Comparison of ENCODE assay signal across 27 mouse cellular contexts in genomic region chr16:11040603-11041002, GRCm38 (mm10). TPM values are rescaled to one million over a fixed set of nuclear protein-coding genes. Genes with fewer than 3 reads are reported as not detected.
DNase-seq lines count a peak whose midpoint lies in the region; ATAC-seq and TF ChIP-seq lines count a peak whose summit lies in the region.
"Had no signal": no experiment of that assay in that cellular context is flagged by ENCODE, and none has a peak within 500 bp of the region (broad histone marks: within the 10 kb centered on the region; RNA-seq: fewer than 3 reads in every experiment).

No protein-coding gene starts in this region.

- DNase-seq in hindbrain, embryonic 11.5 days (ENCODE audit: low spot score): peak; percentile 22
- no peak for DNase-seq in hindbrain, postnatal 0 days (ENCODE audit: low spot score)
- no peak for DNase-seq in CH12.LX (ENCODE audit: extremely low read depth)
- DNase-seq in thymus, postnatal 36 days: no peak
- DNase-seq: adrenal gland, adult 8-10 months; adrenal gland, postnatal 14 days; adrenal gland, postnatal 36 days; cerebellum, adult 11 months; cerebellum, adult 18-20 months; cerebellum, adult 8-10 months; cerebellum, adult 9-11 months; cerebellum, postnatal 14 days; cerebellum, postnatal 36 days; embryo, embryonic 11 days had no signal

- dilution Hi-C loops in CH12.LX (cut with MboI; ENCODE audit: extremely low pct_ligation_motif_present, extremely low pct_unique_long_range_greater_than_20kb, low sequenced_read_pairs): no loop called here

- no peaks in the 10 kb centered on the region for H3K27me3 ChIP-seq in hindbrain, embryonic 11.5 days (ENCODE audit: control insufficient read depth, insufficient read depth, low read length)
- no peaks in the 10 kb centered on the region for H3K27me3 ChIP-seq in hindbrain, postnatal 0 days (ENCODE audit: insufficient read depth, low read length)
- H3K27me3 ChIP-seq in neural tube, embryonic 12.5 days (replicated peaks): no peaks in the 10 kb centered on the region
- no peaks in the 10 kb centered on the region for H3K27me3 ChIP-seq in neural tube, embryonic 15.5 days (replicated peaks)
- no peaks in the 10 kb centered on the region for H3K27me3 ChIP-seq in CH12.LX (replicated peaks)
- H3K27me3 ChIP-seq: embryonic facial prominence, embryonic 13.5 days; embryonic facial prominence, embryonic 15.5 days; forebrain, embryonic 12.5 days; Patski had no signal

- 0 out of 2 replicates have a peak, but pooled peaks have one; percentile 35 for ATAC-seq in hindbrain, embryonic 11.5 days (ENCODE audit: low FRiP score)
- ATAC-seq in hindbrain, postnatal 0 days: no peak
- 0 out of 2 replicates have a peak, but pooled peaks have one; percentile 70 for ATAC-seq in neural tube, embryonic 12.5 days (ENCODE audit: low FRiP score, low read depth)
- ATAC-seq in neural tube, embryonic 15.5 days (ENCODE audit: low FRiP score): no peak
- ATAC-seq: activated CD4-positive, CD25-positive, alpha-beta regulatory T cell, adult 4 months; forebrain, embryonic 14.5 days; forebrain, embryonic 16.5 days; Patski had no signal

- 79% methylated on average over 2 of the region's 2 CpGs for WGBS in hindbrain, embryonic 11.5 days
- WGBS in hindbrain, postnatal 0 days: 57% methylated on average over 2 of the region's 2 CpGs
- 60% methylated on average over 2 of the region's 2 CpGs for WGBS in neural tube, embryonic 12.5 days
- WGBS in neural tube, embryonic 15.5 days: 49% methylated on average over 2 of the region's 2 CpGs
- WGBS in bone marrow, adult 2 months: 70% methylated on average over 2 of the region's 2 CpGs

- H3K36me3 ChIP-seq in hindbrain, embryonic 11.5 days (ENCODE audit: control insufficient read depth, insufficient read depth, low read length): no peaks in the 10 kb centered on the region
- H3K36me3 ChIP-seq in hindbrain, postnatal 0 days (ENCODE audit: insufficient read depth, low read length): no peaks in the 10 kb centered on the region
- H3K36me3 ChIP-seq in neural tube, embryonic 12.5 days: no peaks in the 10 kb centered on the region
- no peaks in the 10 kb centered on the region for H3K36me3 ChIP-seq in neural tube, embryonic 15.5 days
- H3K36me3 ChIP-seq in CH12.LX (replicated peaks in 1 of 2; ENCODE audit: control insufficient read depth in 1 of 2, insufficient read depth in 1 of 2, low read length in 1 of 2): no peaks in the 10 kb centered on the region
- H3K36me3 ChIP-seq: embryonic facial prominence, embryonic 13.5 days; embryonic facial prominence, embryonic 15.5 days; forebrain, embryonic 10.5 days; forebrain, embryonic 12.5 days; G1E had no signal

- no peak overlapping the region for H3K4me2 ChIP-seq in hindbrain, embryonic 11.5 days (replicated peaks; ENCODE audit: low read depth, low read length)
- no peak overlapping the region for H3K4me2 ChIP-seq in hindbrain, postnatal 0 days (ENCODE audit: low read depth, low read length)
- H3K4me2 ChIP-seq in neural tube, embryonic 12.5 days (replicated peaks): no peak overlapping the region
- no peak overlapping the region for H3K4me2 ChIP-seq in neural tube, embryonic 15.5 days
- no peak overlapping the region for H3K4me2 ChIP-seq in CH12.LX (ENCODE audit: insufficient read depth, low read depth, poor library complexity, severe bottlenecking)
- H3K4me2 ChIP-seq: embryonic facial prominence, embryonic 13.5 days; embryonic facial prominence, embryonic 15.5 days; forebrain, embryonic 12.5 days had no signal

- peak; percentile 20; the same call in 1 of the 2 replicates for TF ChIP-seq EP300 in CH12.LX (IDR thresholded peaks at IDR 0.05; ENCODE audit: low read length)

- no peak for TF ChIP-seq RAD21 in CH12.LX (IDR thresholded peaks at IDR 0.05; ENCODE audit: low read depth, low read length)

- TF ChIP-seq POLR2A in CH12.LX (IDR thresholded peaks at IDR 0.05; ENCODE audit: low read depth, low read length): no peak
- TF ChIP-seq POLR2A in bone marrow, adult 2 months (IDR thresholded peaks at IDR 0.05; ENCODE audit: borderline replicate concordance, control insufficient read depth, low read depth, low read length): no peak

- H3K27ac ChIP-seq in hindbrain, embryonic 11.5 days (ENCODE audit: low read depth, low read length): no peak overlapping the region
- H3K27ac ChIP-seq in hindbrain, postnatal 0 days: no peak overlapping the region
- no peak overlapping the region for H3K27ac ChIP-seq in neural tube, embryonic 12.5 days
- H3K27ac ChIP-seq in neural tube, embryonic 15.5 days (replicated peaks): no peak overlapping the region
- no peak overlapping the region for H3K27ac ChIP-seq in CH12.LX (ENCODE audit: insufficient read depth, low read depth)
- H3K27ac ChIP-seq in bone marrow, adult 2 months (ENCODE audit: control insufficient read depth, insufficient read depth, low read depth, low read length, poor library complexity): peak overlapping the region; percentile 79
- H3K27ac ChIP-seq: embryonic facial prominence, embryonic 13.5 days; embryonic facial prominence, embryonic 15.5 days; forebrain, embryonic 10.5 days; forebrain, embryonic 12.5 days had no signal

- H3K9ac ChIP-seq in hindbrain, embryonic 11.5 days (ENCODE audit: low read depth, low read length): no peak overlapping the region
- no peak overlapping the region for H3K9ac ChIP-seq in hindbrain, postnatal 0 days (replicated peaks; ENCODE audit: low read length)
- H3K9ac ChIP-seq in neural tube, embryonic 12.5 days: no peak overlapping the region
- no peak overlapping the region for H3K9ac ChIP-seq in neural tube, embryonic 15.5 days (replicated peaks)
- no peak overlapping the region for H3K9ac ChIP-seq in CH12.LX (ENCODE audit: insufficient read depth, low read depth)
- H3K9ac ChIP-seq: embryonic facial prominence, embryonic 13.5 days; embryonic facial prominence, embryonic 15.5 days; forebrain, embryonic 12.5 days had no signal

- in situ Hi-C loops in CH12.LX (cut with MboI; ENCODE audit: low pct_ligation_motif_present, low pct_unique_long_range_greater_than_20kb, low sequenced_read_pairs): loop anchor here (10.0 kb wide), 1 partner anchor 54 kb away; no protein-coding TSS in a partner anchor

- no peaks in the 10 kb centered on the region for H3K79me2 ChIP-seq in CH12.LX (replicated peaks; ENCODE audit: control insufficient read depth, extremely low read depth, insufficient read depth, poor library complexity, severe bottlenecking)

- H3K4me1 ChIP-seq in hindbrain, embryonic 11.5 days (replicated peaks; ENCODE audit: control insufficient read depth, insufficient read depth, low read length): no peaks in the 10 kb centered on the region
- H3K4me1 ChIP-seq in hindbrain, postnatal 0 days (ENCODE audit: insufficient read depth, low read length): no peaks in the 10 kb centered on the region
- no peaks in the 10 kb centered on the region for H3K4me1 ChIP-seq in neural tube, embryonic 12.5 days
- H3K4me1 ChIP-seq in neural tube, embryonic 15.5 days: peaks cover 5% of the 10 kb centered on the region; the same call in 1 of the 2 replicates
- H3K4me1 ChIP-seq in CH12.LX (ENCODE audit: control insufficient read depth in 1 of 2, insufficient read depth in 2 of 2): peaks cover 9 to 36% of the 10 kb centered on the region in 2 experiments
- H3K4me1 ChIP-seq in bone marrow, adult 2 months (ENCODE audit: control insufficient read depth, insufficient read depth, low read length): no peaks in the 10 kb centered on the region; the same call in 1 of the 2 replicates

- no peak overlapping the region for H3K4me3 ChIP-seq in hindbrain, embryonic 11.5 days (ENCODE audit: low read depth, low read length)
- H3K4me3 ChIP-seq in hindbrain, postnatal 0 days (ENCODE audit: low read length): no peak overlapping the region
- H3K4me3 ChIP-seq in neural tube, embryonic 12.5 days: no peak overlapping the region
- H3K4me3 ChIP-seq in neural tube, embryonic 15.5 days (replicated peaks): no peak overlapping the region
- no peak overlapping the region for H3K4me3 ChIP-seq in CH12.LX (replicated peaks in 1 of 3; ENCODE audit: low read depth in 2 of 3, low read length in 2 of 3, poor library complexity in 1 of 3)
- no peak overlapping the region for H3K4me3 ChIP-seq in bone marrow, adult 2 months (replicated peaks; ENCODE audit: control insufficient read depth, low read depth, low read length)
- H3K4me3 ChIP-seq: embryonic facial prominence, embryonic 13.5 days; embryonic facial prominence, embryonic 15.5 days; erythroblast, embryonic 14.5 days; forebrain, embryonic 10.5 days; forebrain, embryonic 12.5 days had no signal

- TF ChIP-seq CTCF in hindbrain, postnatal 0 days (IDR thresholded peaks at IDR 0.05; ENCODE audit: low read depth): no peak
- no peak for TF ChIP-seq CTCF in CH12.LX (conservative IDR thresholded peaks at IDR 0.05 in 1 of 2, IDR thresholded peaks at IDR 0.05 in 1 of 2; ENCODE audit: low read depth in 2 of 2, low read length in 2 of 2)
- no peak for TF ChIP-seq CTCF in bone marrow, adult 2 months (IDR thresholded peaks at IDR 0.05; ENCODE audit: control insufficient read depth, insufficient read depth, low read length)

- H3K9me3 ChIP-seq in hindbrain, embryonic 11.5 days (ENCODE audit: control insufficient read depth, low read length): no peaks in the 10 kb centered on the region
- no peaks in the 10 kb centered on the region for H3K9me3 ChIP-seq in hindbrain, postnatal 0 days (ENCODE audit: low read length)
- H3K9me3 ChIP-seq in neural tube, embryonic 12.5 days: no peaks in the 10 kb centered on the region
- H3K9me3 ChIP-seq in neural tube, embryonic 15.5 days (replicated peaks): no peaks in the 10 kb centered on the region
- H3K9me3 ChIP-seq in CH12.LX (replicated peaks; ENCODE audit: low read length): no peaks in the 10 kb centered on the region
- H3K9me3 ChIP-seq: embryonic facial prominence, embryonic 13.5 days; embryonic facial prominence, embryonic 15.5 days; forebrain, embryonic 10.5 days; forebrain, embryonic 12.5 days; G1E had no signal

RNA-seq across cellular contexts. Expression of gene Snn, which starts 20.1 kb away (rescaled TPM):
- polyA plus RNA-seq in hindbrain, embryonic 11.5 days (2014; fragmentation: Nextera tagmentation; extraction: Ambion mirVana): 96.5 and 113 TPM in 2 replicates
- 241 and 273 TPM in 2 replicates for total RNA-seq in hindbrain, postnatal 0 days (2014; rRNA removed)
- polyA plus RNA-seq in hindbrain, postnatal 0 days (2015; fragmentation: Nextera tagmentation; extraction: Ambion mirVana): 116 and 123 TPM in 2 replicates
- 115 and 117 TPM in 2 replicates for polyA plus RNA-seq in neural tube, embryonic 12.5 days (2016; fragmentation: Nextera tagmentation; extraction: Ambion mirVana)
- polyA plus RNA-seq in neural tube, embryonic 15.5 days (2015; fragmentation: Nextera tagmentation; extraction: Ambion mirVana): 104 and 107 TPM in 2 replicates
- 34.0 and 38.8 TPM in 2 replicates for total RNA-seq in CH12.LX (2012; rRNA removed)
- total RNA-seq in CH12.LX (2014; rRNA removed): 53.1 and 54.7 TPM in 2 replicates
- 93.8 and 104 TPM in 2 replicates for polyA plus RNA-seq in CH12.LX (2012; ENCODE audit: insufficient read length, low read depth)
- polyA plus RNA-seq in bone marrow, adult 2 months (2011; ENCODE audit: insufficient read depth, insufficient read length, low replicate concordance, missing spikeins): 12.6 and 21.6 TPM in 2 replicates

RNA-seq across cellular contexts. Expression of gene Litaf, which starts 25.4 kb away (rescaled TPM):
- polyA plus RNA-seq in hindbrain, embryonic 11.5 days (2014; fragmentation: Nextera tagmentation; extraction: Ambion mirVana): 71.4 and 71.6 TPM in 2 replicates
- total RNA-seq in hindbrain, postnatal 0 days (2014; rRNA removed): 23.9 and 31.6 TPM in 2 replicates
- polyA plus RNA-seq in hindbrain, postnatal 0 days (2015; fragmentation: Nextera tagmentation; extraction: Ambion mirVana): 28.2 and 31.1 TPM in 2 replicates
- polyA plus RNA-seq in neural tube, embryonic 12.5 days (2016; fragmentation: Nextera tagmentation; extraction: Ambion mirVana): 47.7 and 52.1 TPM in 2 replicates
- 26.1 and 39.5 TPM in 2 replicates for polyA plus RNA-seq in neural tube, embryonic 15.5 days (2015; fragmentation: Nextera tagmentation; extraction: Ambion mirVana)
- total RNA-seq in CH12.LX (2012; rRNA removed) (91.2 and 97.5 TPM in 2 replicates), CH12.LX (2014; rRNA removed) (151 and 154 TPM in 2 replicates)
- 161 and 178 TPM in 2 replicates for polyA plus RNA-seq in CH12.LX (2012; ENCODE audit: insufficient read length, low read depth)
- 21.6 and 41.1 TPM in 2 replicates for polyA plus RNA-seq in bone marrow, adult 2 months (2011; ENCODE audit: insufficient read depth, insufficient read length, low replicate concordance, missing spikeins)

Comparison
In these comparisons a context has a peak if more than half of its experiments do, and no peak if none do; other contexts are left out.
1. ATAC-seq: peak in hindbrain, embryonic 11.5 days (single experiment) and neural tube, embryonic 12.5 days (single experiment); none in hindbrain, postnatal 0 days (single experiment) and neural tube, embryonic 15.5 days (single experiment).